Mouse (Mus musculus): Measurements from ENCODE around the gene Tkt.
"Not testable (repeated sequence)": the region's sequence is repeated elsewhere in the genome, so short reads cannot be mapped to it uniquely, and the experiment has no call there.

Tkt gene

GRCm38 (mm10) chr14:30553185-30553584, 5.0 kb downstream of the Tkt start:
- DNase-seq (ENCODE audit: low spot score), result no peak

- DNase-seq (ENCODE audit: low spot score), result no peak
These were observed 8.5 kb downstream of the Tkt start for GRCm38 (mm10) chr14:30556651-30557050.

- DNase-seq (ENCODE audit: low spot score), result no peak
These were observed 9.6 kb downstream of the Tkt start for GRCm38 (mm10) chr14:30557730-30558129.

GRCm38 (mm10) chr14:30559321-30559850, 11.2 kb downstream of the Tkt start:
- DNase-seq (ENCODE audit: low spot score), result no peak

- DNase-seq (ENCODE audit: low spot score), result no peak
These were observed 12.7 kb downstream of the Tkt start for GRCm38 (mm10) chr14:30560803-30561389.

- no peak for DNase-seq (ENCODE audit: low spot score)
These were observed 13.5 kb downstream of the Tkt start for GRCm38 (mm10) chr14:30561470-30562187.

- no peak for DNase-seq (ENCODE audit: low spot score)
These were observed 14.2 kb downstream of the Tkt start for GRCm38 (mm10) chr14:30562343-30562742.

GRCm38 (mm10) chr14:30564451-30564850, 16.3 kb downstream of the Tkt start:
- no peak for DNase-seq (ENCODE audit: low spot score)

GRCm38 (mm10) chr14:30566317-30566716, 18.2 kb downstream of the Tkt start:
- no peak for DNase-seq (ENCODE audit: low spot score)

GRCm38 (mm10) chr14:30568016-30568415, 19.9 kb downstream of the Tkt start:
- no peak for DNase-seq (ENCODE audit: low spot score)

GRCm38 (mm10) chr14:30570303-30570702, 22.1 kb downstream of the Tkt start:
- DNase-seq (ENCODE audit: low spot score), result no peak

GRCm38 (mm10) chr14:30572253-30572652, 24.1 kb downstream of the Tkt start:
- no peak for DNase-seq (ENCODE audit: low spot score)

GRCm38 (mm10) chr14:30573235-30573634, 25.1 kb downstream of the Tkt start:
- DNase-seq (ENCODE audit: low spot score), result no peak

GRCm38 (mm10) chr14:30573983-30574584, 25.9 kb downstream of the Tkt start:
- DNase-seq (ENCODE audit: low spot score), result peak; percentile 57

GRCm38 (mm10) chr14:30575791-30576190, 27.6 kb downstream of the Tkt start:
- no peak for DNase-seq (ENCODE audit: low spot score)

GRCm38 (mm10) chr14:30576260-30576659, 28.1 kb downstream of the Tkt start:
- DNase-seq (ENCODE audit: low spot score), result no peak

GRCm38 (mm10) chr14:30577303-30578062, 29.3 kb downstream of the Tkt start:
- not testable (repeated sequence) for DNase-seq (ENCODE audit: low spot score)

GRCm38 (mm10) chr14:30579180-30579579, 31.0 kb downstream of the Tkt start:
- no peak for DNase-seq (ENCODE audit: low spot score)

- no peak for DNase-seq (ENCODE audit: low spot score)
These were observed 31.7 kb downstream of the Tkt start for GRCm38 (mm10) chr14:30579882-30580281.

- DNase-seq (ENCODE audit: low spot score), result no peak
These were observed 33.1 kb downstream of the Tkt start for GRCm38 (mm10) chr14:30581238-30581637.

GRCm38 (mm10) chr14:30584077-30584476, 35.9 kb downstream of the Tkt start:
- no peak for DNase-seq (ENCODE audit: low spot score)

GRCm38 (mm10) chr14:30584497-30585251, 36.5 kb downstream of the Tkt start:
- no peak for DNase-seq (ENCODE audit: low spot score)

Data from T-cell, adult 2 months (primary cell).